Mouse (Mus musculus) lung, postnatal 25 days (tissue): ENCODE data around the gene Ryr1.
"Not testable (repeated sequence)": the region's sequence is repeated elsewhere in the genome, so short reads cannot be mapped to it uniquely, and the experiment has no call there.

Experiments used
- DNase-seq: peaks from one replicate; pipeline ENCODE4 v3.0.0; 2022; ENCODE audit warnings: low spot score

The Ryr1 gene

DNA sequence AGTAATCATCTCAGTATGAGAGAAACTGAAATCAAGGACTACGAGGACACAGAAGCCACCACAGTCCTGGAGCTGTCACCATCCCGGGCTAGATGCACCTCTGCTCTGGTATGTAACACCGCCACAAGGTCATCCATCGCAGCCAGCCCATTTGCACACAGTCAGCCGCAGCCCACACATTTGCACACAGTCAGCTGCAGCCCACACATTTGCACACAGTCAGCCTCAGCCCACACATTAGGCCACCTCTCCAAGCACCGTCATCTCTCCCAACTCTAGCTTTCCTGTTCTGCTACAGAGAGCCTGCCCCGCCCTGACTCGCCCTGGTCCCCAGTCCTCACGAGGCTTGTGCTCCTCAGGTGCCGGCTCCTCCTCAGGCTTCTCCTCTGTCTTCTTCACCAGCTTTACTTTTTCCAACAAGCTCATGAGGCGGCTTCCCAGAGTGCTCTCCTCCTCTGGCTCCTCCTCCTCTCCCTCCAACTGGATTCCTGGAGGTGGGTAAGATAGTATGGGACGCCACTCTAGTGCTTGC, 45.5 kb downstream of the Ryr1 start:
- no peak for DNase-seq

DNA sequence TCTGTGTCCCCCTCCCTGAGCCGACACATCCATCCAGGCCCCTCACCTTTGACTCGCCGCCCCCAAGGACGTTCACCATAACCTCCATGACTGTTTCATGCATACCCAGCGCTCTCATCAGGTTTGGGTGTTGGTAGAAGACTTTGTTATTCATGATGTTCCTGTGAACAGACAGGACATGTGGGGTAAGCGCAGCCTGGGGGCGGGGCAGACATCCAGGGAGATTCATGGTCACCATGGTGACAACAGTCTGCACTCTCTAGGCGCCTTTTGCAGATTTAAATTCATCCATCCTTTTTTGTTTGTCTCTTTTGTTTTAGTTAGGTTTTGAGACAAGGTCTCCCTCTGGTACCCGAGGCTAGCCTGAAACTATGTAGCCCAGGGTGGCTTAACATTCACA, 48.0 kb downstream of the Ryr1 start:
- DNase-seq = no peak

DNA sequence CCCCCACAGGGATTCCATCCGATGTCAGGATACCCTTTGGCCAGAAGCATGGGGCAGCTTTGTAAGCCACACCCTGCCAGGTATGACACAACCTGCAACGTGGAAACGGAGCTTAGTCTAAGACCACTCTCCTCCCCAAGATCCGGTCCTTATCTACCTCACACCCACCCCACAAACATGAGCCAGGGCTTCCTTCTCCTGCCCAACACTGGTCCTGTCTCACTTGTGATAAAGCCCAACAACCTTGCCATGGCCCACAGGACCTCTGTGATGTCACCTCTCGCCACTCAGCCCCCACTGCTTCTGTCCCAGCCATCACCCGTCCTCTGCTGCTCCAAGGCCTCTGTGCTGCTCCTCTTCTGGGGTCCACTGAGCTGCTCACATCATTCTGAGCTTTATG, 49.8 kb downstream of the Ryr1 start:
- no peak for DNase-seq

DNA sequence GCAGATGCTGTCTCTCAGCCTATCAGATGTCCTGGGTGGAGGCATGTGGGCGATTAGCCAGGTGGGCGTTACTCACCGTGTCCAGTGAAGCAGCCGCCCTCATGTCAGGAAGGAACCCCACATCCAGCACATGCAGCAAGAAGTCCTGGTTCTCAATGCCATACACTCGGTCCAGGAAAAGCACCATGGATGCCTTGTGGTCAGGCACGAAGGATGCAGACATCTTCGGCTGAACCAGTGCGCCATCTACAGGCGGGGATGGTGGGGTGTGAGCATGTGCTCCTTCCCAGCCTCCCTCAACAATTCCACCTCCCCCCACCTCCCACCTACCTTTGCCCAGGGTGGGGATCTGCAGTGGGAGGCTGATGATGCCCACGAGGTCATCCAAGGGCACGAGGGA, 52.3 kb downstream of the Ryr1 start:
- peak; percentile 8 for DNase-seq

DNA sequence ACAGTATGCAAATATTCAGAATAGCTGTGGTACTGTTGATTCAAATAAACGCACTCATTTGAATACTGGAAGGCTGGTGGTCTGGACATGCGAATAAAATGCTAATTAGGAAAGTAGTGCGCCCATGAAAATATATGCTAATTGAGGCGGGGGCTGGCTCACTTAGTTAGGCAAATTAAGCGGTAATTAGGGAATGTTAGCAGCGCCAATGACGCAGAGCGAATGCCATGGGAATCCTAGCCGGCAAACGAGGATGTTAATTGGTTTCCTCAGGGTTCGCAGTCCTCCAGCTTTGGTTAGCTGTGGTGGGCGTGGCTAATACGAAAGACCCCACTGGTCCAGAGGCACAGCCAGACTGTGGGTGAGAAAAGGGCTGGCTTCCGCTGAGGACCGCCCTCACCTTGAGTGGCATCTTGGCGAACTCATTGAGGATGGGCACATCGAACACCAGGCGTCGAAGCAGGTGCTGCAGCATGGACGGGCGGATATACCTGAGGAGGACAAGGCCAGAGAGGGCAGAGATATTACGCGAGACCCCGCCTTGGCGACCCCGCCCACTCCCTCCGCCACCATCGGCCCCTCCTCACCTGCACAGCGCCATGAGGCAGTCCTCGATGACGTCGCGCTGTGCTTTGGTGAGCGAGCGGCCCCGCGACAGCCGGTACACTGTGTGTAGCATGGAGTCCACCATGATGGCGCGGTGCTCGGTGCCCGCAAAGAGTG, 53.6 kb downstream of the Ryr1 start:
- DNase-seq = no peak

DNA sequence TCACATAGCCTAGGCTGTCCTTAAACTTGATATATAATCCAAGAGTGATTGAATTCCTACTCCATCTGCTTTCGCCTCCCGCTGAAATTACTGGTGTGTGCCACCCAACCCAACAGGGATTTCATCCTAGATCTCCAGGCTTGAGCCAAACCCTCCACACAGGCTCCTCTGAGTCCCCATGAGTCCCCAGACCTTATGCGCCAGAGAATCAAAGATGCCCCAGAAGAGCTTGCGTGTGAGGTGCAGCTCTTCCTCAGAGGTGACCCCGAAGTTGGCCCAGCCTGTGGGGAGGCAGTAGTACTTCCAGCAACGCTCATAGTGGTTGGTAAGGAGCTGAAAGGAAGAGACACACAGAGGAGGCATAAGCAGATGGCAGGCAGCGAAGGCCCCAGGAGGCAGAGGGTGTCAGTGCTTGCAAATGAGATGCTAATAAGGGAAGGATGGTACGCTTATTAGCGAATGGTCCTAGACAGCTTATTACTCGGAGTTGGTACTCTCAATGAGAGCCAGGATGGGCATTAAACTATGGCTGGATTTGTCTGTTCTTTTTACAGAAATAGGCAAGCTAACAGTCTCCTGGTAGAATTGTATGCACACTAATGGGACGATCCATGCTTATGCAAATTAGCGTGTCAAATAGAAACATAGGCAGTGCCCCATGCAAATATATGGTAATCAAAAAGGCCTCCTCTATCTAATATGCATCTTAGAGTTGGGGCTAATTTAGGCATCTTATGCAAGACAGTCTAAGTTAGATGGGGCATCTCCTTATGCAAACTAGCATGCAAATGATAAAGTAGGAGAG, 54.4 kb downstream of the Ryr1 start:
- DNase-seq = no peak

DNA sequence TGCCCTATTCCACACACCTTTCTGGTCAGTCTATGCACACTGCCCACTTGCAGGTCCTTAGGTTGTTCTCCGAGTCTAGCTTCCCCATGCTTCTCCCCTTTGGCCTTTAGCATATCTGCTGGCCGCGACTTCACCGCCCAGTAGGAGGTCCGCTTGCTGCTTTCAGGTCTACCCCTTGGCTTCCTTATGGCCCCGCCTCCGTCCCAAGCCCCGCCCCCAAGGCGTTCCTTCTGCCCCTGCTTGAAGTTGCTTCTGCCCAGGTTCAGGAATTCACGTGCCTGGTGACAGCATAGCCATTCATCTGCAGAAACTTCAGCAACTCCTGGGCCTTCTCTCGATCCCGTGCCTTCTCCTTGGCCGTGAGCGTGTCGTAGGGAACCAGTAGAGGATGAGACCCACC, 57.2 kb downstream of the Ryr1 start:
- DNase-seq = peak; percentile 48

DNA sequence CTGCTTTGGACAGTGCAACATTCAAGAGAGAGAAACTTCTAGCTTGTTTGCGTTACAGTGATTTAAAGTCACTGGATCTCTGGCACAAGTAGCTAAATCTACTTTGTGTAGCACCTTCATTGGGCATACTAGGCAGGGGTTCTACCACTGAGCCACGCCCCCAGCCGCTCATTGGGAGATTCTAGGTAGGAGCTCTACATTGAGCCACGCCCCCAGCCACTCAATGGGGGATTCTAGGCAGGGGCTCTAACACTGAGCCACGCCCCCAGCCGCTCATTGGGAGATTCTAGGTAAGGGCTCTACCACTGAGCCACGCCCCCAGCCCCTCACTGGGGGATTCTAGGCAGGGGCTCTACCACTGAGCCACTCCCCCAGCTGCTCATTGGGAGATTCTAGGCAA, 61.5 kb downstream of the Ryr1 start:
- DNase-seq = not testable (repeated sequence)

DNA sequence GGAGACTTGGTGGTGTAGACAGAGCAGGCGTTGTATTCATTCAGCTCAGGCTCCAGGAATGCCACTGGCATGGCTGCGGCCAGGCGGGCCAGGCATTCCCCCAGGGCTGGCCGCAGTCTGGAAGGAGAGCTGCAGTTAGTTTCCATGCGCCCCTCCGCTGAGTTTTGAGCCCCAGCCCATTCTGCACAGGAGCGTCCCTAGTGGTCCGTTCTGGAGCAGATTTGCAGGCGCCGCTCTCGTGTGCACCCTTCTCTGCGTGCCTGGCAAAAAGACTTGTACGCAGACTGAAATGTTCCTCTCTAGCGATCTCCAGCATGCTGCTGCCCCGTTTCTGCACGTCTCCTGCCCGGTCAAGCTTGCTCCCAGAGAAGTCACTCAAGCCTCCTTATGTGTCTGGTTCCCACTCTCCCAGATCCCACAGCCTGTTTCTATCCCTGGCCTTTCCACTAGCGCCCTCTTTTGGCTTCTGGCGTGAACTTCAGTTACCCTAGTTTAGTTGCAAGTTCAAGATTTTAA, 63.4 kb downstream of the Ryr1 start:
- no peak for DNase-seq

DNA sequence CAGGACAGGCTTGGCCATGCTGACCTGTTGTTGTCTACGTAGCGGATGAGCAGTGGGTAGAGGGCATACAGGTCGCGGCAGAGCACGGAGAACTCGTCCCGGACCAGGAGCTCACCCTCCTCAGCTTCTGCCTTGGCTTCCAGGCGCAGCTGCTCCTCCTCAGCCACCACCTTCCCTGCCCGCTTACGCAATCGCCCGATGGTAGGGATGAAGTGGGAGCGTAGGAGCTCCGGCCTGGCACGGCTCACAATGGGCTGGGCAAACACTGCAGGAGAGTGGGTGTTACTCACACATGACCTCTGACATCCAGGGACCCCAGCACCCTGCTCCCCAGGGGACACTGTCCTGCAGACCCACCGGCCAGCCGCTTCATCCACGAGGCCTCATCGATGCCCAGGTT, 65.5 kb downstream of the Ryr1 start:
- peak; percentile 69 for DNase-seq

DNA sequence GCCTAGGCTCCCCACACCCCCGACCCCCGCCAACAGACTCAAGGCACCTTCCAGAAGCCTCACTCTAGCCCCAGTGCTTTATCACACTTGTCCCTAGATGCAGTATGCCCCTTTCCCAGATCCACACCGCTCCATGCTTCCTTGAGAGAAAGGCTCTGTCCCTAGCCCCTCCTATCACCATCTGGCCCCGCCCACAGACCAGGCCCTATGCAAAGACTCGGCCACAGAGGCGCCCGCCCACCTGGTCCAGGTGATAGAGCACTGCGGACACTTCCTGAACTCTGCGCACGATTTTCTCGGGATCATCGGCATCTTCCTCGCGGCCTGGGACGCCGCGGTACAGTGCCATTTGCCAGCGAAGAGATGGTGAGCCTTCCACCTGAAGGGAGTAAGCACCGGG, 72.2 kb downstream of the Ryr1 start:
- DNase-seq = no peak

DNA sequence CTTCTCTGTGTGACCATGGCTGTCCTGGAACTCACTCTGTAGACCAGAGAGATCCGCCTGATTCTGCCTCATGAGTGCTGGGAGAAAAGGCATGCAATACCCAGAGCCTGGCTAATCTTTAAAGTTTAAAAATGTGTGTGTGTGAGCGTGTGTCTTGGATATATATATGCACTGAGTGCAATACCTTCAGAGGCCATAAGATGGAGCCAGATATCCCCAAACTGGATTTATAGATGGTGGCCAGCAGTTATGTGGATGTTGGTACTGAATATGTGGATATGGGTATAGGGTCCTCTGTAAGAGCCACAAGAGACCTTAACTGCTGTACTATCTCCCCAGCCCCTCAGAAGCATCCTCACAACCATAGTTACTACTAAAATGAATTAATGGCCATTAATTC, 74.2 kb downstream of the Ryr1 start:
- peak; percentile 23 for DNase-seq

DNA sequence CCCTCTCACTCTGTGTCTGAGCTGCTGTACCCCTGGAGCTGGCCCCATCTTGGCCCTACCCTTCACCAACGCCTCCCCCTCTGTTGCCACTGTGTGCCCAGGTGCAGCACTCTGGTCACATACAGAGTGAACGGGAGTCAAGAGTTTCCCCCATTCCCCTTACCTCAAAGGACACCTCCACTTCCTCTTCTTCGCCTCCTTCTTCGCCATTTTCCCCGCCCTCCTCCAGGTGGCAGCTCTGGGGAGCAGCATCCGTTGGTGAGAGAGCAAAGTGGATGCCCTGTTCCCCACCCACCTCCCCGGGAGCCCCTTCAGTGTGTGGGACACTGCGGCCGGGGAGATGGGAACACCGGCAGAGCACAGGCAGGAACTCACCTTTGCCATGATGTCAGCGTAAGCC, 76.4 kb downstream of the Ryr1 start:
- no peak for DNase-seq

DNA sequence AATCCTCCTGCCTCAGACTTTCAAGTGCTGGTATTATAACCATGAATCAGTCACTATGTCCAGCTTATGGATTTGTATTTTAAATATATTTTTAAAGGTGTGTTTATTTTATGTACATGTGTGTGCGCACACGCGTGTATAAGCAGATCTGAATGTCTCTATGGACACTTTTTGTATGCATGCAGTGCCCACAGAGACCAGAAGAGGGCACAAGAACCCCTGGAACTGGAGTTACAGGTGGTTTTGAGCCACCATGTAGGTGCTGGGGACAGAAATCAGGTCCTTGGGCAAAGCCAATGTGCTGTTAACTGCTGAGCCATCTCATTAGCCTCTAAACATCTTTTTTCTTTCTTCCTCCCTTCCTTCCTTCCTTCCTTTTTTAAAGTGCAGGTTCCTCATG, 76.9 kb downstream of the Ryr1 start:
- DNase-seq = no peak

DNA sequence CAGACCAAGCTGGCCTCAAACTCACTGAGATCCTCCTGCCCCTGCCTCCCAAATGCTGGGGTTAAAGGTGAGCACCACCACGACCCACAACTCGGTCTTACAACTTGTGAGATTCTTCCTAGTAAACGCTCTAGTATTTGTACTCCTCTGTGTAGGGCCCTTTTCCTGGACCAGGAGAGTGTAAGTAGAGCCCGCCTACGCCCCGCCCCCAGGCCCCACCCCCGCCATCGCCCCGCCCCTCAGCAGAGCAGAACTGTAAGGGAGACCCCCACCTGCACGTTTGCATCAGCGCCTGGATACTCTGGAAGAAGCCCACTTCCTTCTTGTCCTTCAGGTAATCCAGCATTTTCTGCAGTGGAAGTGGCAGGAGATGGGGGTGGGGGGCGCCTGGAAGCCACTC, 78.4 kb downstream of the Ryr1 start:
- DNase-seq = no peak

DNA sequence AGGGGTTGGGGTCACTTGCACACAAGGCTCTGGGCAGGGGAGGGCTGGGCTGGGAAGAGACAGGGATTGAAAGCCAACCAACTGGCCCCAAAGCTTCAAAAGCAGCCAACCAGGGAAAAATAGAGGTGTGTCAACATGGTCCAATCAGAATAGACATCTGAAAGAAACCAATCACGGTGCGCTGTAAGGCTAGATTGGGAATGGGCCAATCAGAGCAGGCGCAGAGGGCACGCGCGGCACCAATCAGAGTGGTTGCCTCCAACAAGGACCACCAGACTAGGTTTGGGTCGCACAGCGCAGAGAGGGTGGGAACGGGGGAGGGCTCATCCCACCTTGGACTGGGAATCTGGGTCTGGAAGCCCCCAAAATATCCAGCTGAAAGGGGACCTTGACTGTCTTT, 80.7 kb downstream of the Ryr1 start:
- DNase-seq = no peak

DNA sequence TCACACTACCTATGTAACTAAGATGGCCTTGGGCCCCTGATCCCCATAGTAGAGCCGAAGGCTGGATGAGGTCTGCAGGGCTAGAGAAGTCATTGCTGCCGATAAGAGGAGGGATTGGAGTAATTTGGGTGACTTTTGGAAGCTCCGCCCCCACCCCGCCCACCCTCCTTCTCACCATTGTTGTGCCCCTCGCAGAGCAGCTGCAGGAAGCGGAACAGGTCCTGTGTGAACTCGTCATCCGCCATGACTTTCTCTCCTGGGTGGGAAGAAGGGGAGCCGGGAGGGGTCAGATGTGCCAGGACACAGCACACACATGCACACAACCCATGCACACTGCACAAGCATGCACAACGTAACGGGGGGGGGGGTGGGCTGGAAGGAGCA, 81.3 kb downstream of the Ryr1 start:
- DNase-seq = no peak

DNA sequence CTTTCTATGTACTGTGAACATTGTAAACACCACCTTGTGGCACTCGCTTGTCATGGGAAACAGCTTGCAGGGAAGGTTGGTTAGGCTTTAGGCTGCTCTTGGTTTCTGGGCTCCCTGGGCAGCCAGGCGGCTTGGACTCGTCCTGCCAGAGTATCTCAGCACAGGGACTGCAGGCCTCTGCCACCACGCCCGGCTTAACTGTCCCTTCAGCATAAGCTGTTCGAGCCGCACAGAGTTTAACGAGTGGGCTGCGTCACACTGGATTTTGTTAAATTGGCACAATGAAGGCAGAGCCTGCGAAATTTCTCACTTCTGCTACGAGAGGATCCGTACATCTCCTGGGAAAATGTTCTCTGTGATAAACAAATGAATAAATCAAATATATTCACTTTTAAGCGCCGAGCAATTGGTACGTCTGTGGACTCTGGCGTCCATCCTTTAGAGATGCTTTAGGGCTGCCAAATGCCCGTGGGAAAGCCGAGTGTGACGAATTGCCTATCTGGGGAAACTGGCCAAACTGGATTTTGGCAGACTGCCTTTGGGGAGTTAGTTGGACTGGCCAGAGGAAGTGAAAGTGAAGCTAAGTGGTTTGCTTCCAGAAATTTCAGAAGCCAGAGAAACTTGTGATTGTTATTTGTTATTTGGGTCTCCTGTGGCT, 81.8 kb downstream of the Ryr1 start:
- peak; percentile 73 for DNase-seq

DNA sequence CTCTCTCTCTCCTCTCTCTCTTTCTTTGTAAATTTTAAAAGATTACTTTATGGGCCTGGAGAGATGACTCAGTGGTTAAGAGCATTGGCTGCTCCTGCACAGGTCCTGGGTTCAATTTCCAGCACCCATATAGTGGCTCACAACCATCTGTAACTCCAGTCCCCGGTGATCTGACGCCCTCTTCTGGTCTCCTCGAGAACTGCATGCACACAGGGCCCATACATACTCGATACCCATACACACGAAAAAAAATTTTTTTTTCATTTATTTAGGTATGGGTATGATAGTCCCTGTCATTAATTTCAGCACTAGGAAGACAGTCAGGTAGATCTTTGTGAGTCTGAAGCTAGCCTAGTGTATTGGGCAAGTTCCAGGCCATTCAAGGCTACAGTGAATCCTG, 83.8 kb downstream of the Ryr1 start:
- DNase-seq = no peak

DNA sequence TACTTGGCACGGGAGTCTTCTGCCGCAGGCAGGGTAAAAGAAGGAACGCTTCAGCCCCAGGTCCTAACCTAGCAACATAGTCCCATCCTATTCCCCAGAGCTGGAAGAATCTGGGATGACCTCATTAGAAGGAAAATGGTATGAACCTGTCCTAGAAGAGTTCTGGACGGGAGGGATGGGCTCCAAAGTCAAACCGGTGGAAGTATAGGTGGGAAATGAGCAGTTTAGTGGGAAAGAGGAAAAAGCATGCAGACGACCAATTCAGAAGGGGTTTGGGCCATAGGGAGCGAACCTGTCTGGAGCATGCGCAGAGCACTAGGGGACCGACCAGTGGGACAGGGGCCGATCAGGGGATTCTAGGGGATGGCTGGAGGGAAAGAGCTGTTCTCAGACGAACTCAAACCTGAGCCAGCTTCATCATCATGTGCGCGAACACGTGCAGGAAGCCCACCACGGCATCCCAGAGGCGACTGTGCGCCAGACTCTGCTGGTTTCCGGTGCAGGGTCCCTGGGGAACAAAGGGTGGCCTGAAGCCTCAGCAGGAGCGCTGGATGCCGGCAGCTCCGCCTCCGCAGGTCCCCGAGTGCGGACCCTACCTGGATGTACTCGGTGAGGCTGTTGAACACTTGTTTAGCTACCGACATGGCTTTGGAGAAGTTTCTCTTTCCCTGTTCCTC, 84.9 kb downstream of the Ryr1 start:
- DNase-seq = no peak

DNA sequence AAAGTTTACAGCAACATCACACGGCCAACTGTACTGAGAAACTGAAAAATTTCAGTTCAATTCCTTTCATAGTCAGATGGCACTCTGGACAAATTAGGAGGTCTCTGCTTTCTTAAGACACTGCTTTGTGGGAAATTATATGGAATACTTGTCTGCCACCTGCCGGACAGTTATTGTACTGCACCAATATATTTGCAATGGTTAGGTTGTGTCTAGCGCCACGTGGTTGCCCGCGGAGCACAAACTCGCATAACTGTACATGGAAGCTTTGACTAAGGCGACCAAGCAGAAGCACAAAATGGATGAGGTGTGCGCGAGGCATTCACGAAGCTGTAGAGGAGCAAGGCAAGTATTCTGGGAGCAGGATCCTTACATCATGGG, 85.4 kb downstream of the Ryr1 start:
- peak; percentile 86 for DNase-seq

DNA sequence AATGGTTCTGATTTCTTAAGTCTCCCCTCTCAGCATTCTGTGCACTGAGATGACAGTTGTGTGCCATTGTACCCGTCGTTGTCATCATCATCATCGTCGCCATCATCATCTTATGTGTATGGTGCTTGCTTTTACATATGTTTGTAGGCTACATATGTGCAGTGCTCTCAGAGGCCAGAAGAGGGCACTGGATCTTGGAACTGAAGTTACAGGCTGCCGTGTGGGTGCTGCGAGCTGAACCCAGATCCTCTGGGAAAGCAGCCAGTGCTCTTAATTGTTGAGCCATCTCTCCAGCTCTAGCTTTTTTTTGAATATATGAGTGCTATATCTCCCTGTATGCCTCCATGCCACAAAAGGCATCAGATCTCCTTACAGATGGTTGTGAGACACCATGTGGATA, 87.7 kb downstream of the Ryr1 start:
- no peak for DNase-seq
